Mouse (Mus musculus) spleen, adult 2 months (tissue): ENCODE results near the gene Grm1.

ENCODE experiments used
- CTCF ChIP-seq: fragments of 200-500 bp; IDR thresholded peaks from 2 replicates; pipeline ENCODE4 v1.5.1; 2011; ENCODE audit warnings: mild to moderate bottlenecking, inconsistent platforms; ENCODE audit not compliant: insufficient read depth, insufficient read length, insufficient replicate concordance; ENCODE audit errors: extremely low read depth
- POLR2A ChIP-seq: fragments of 200-500 bp; IDR thresholded peaks from 2 replicates; pipeline ENCODE4 v1.6.1; 2011; ENCODE audit warnings: low read depth, low read length, inconsistent platforms

GRCm38 (mm10) chr10:11032221-11032620 is 49.9 kb downstream of the Grm1 start:
- TF ChIP-seq POLR2A (no peak), CTCF (no peak)
